Mouse (Mus musculus) Muller cell, postnatal 12 days (primary cell): Measurements from ENCODE around the gene Olfr1102.

Experiments
- DNase-seq: peaks from one replicate; pipeline ENCODE4 v3.0.0-alpha.2; 2015; ENCODE audit errors: inconsistent ontology term

Gene Olfr1102

DNA sequence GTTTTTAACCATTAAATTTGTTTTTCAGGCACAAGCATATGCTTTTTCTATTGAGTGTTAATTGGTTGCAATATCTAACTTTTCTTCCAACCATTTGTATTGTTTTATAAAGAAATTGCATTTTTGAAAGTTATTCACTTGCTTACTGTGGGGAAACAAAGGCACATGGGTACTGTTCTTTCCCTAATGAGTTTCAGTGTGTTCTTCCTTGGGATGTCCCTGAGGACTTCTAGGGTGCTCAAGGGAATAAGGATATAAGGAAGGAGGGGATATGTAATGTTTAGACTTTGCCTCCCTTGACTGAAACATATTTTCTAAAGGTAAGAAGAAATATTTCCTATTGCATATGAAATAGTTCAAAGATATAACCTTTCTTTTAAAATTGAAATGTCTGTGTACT, at the start of gene Olfr1102:
TSS of gene Olfr1102 (plus strand) at position 301 of the 400 bp plus-strand sequence.
- DNase-seq: no peak

DNA sequence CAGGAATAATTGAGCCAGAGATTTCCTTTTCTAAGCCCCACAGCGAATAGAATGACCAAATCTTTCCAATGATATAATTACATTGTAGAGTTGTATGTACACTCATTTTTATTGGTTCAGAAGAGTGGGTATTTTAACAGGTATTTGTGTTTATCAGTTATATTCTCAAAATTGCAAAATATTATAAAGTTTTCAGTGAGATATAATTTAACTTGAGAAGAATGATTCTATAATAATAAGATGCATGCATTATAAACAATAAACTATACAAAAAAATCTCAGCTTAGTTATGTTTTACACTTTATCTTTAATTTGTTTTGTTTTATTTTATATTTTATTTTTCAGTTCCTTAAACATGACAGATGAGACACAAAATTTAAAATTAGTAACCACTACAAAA, 37.6 kb upstream of the Olfr1102 start, which contains the start of gene Olfr1099:
TSS of gene Olfr1099 (minus strand) at position 101 of the 400 bp plus-strand sequence.
- no peak for DNase-seq

DNA sequence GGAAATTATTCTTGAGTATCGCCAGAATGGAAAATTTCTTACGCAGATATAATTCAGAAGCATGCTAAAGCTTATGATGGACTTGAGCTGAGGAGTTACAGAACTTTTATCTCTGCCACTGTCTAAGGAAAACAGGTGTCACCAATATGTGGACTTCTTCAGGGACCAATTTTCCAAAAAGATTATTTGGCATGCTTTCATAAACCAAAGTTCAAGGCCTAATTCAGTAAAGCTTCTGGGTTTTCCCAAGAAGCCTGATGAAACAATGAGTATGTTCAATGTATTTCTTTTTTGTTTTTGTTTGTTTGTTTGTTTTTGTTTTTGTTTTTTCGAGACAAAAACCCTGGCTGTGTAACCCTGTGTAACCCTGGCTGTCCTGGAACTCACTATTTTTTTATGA, 18.3 kb upstream of the Olfr1102 start, which contains the start of gene Olfr1100:
TSS of gene Olfr1100 (minus strand) at position 101 of the 400 bp plus-strand sequence.
- DNase-seq: no peak

DNA sequence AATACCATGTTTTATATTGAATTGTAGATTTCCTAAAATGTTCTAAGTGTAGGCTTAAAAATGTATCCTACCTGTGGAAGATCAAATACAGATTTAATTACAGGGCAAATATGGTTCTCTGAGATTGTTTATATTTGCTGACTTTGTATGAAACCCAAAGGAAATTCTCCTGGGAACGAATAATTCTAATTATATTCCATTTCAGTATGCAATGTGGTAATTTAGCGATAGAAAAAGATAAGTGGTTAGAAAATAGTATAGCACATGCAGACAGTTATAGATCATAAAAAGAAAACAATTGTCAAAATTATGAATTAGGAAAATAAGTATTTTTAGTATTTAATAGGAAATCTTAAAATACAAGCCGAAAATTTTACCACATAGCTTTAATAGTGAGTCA, 7.1 kb upstream of the Olfr1102 start, which contains the start of gene Olfr1101:
TSS of gene Olfr1101 (minus strand) at position 101 of the 400 bp plus-strand sequence.
- DNase-seq: no peak

DNA sequence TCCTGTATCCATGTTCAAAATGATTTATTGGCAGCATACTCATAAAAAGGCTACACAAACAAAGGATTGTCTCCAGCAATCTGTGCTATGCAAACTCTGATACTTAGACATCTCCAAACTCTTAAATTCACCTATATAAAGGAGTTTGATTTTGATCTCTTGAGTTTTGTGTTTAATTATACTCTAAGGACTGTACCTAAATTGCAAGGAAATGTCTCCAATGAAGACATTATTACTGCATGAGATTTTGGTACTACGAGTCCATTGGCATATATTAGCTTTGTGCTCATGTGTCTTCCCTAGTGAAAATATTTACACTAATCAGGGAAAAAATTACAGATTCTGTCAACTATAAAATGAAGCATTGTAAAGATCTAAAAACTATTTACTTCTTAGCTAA, 28.8 kb downstream of the Olfr1102 start, which contains the start of gene Olfr1104:
TSS of gene Olfr1104 (minus strand) at position 101 of the 400 bp plus-strand sequence.
- no peak for DNase-seq

DNA sequence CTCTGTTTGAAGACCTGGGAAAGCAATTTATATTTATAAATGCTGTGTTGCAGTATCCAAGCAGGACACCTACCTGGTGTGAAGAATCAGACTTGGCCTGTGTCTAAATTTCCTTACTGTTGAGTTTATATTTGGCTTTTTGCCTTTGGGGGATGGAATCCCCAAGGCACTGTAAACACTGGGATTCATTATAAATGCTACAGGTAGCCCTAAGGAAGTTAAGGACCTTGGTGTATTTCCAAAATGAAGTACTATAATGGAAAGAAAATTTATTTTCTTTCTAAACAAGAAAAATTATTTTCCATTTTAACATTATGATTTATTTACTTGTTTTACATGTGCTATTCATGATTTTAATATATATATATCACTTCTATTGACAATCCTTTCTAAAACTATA, 38.2 kb downstream of the Olfr1102 start, which contains the start of gene Olfr1105:
TSS of gene Olfr1105 (minus strand) at position 101 of the 400 bp plus-strand sequence.
- no peak for DNase-seq

DNA sequence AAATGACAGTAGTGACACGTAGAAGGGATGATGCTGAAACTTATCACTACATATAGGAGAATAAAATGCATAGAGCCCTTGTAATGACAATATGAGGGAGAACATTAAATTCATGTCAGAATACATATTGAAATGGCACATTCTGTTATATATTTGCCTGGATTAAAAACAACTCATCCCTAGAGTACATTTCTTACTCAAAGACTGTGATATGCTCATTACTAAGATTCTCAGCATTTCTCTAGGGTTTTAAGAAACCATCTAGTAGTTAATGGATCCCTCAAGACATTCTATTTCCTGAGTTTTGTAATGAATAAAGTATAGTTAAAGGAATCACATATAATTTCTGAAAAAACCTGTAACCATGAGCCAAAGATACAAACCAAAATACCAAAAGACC, 54.0 kb downstream of the Olfr1102 start, which contains the start of gene Olfr1106:
TSS of gene Olfr1106 (minus strand) at position 101 of the 400 bp plus-strand sequence.
- DNase-seq: no peak
